Mouse (Mus musculus) neutrophil, adult 5-6 weeks (primary cell): ENCODE data around the gene Usp22. TPM values are rescaled to one million over a fixed set of nuclear protein-coding genes. Genes with fewer than 3 reads are reported as not detected.
A peak's percentile ranks its signal among the peaks of the same experiment; 100 is the strongest.
"Not testable (repeated sequence)": the region's sequence is repeated elsewhere in the genome, so short reads cannot be mapped to it uniquely, and the experiment has no call there.

Experiments used
- ATAC-seq: fragments of 151-379, 151-347 bp; 2 replicates; pipeline ENCODE4 v1.8.0; 2017; ENCODE audit warnings: mild to moderate bottlenecking, moderate TSS enrichment; ENCODE audit not compliant: insufficient number of reproducible peaks, poor library complexity, low FRiP score, severe bottlenecking; ENCODE audit errors: extremely low read depth
- total RNA-seq: library from RNA; stranded (forward); fragments of 200-1000 nt; gene quantifications from 2 replicates; pipeline ENCODE4 v1.2.3, GENCODE M21; 2017

Gene Usp22
- total RNA-seq, 1 experiment from 2014 or later = 94.3 TPM

DNA sequence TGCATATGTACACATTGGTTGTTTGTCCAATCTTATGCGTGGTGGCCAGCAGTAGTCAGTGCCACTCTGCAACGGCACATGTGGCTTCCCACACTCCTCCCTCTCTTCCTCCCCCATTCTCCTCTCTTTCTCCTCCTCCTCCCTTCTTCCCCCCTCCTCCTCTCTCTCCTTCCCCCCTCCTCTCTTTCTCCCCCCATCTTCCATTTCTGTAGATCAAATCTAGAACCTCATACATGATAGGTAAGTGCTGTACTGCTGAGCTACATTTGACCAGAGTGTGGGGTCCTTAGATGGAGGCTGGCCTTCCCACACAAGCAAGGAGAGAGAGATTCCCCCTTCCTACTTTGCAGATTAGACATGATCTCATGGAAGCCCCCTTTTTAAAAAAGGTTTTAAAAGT, 17.9 kb upstream of the Usp22 start:
- no peak for ATAC-seq

DNA sequence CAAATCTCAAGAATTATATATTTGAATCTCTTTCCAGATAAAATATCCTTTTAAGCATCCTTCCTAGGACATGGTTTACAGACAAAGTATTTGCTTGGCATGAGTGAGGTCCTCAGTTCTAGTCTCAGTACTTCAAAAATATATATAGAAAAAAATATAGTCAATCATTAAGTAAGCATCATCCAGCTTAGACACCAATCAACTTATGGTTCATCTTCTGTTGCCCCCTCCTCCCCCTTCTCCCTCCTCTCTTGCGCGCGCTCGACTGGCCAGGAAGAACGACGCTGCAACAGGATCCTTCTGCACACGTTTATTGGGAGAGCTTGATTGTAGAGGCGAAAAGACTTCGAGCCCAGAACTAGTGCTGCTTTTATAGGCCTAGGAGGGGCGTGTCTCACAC, 17.3 kb upstream of the Usp22 start:
- ATAC-seq = not testable (repeated sequence)

DNA sequence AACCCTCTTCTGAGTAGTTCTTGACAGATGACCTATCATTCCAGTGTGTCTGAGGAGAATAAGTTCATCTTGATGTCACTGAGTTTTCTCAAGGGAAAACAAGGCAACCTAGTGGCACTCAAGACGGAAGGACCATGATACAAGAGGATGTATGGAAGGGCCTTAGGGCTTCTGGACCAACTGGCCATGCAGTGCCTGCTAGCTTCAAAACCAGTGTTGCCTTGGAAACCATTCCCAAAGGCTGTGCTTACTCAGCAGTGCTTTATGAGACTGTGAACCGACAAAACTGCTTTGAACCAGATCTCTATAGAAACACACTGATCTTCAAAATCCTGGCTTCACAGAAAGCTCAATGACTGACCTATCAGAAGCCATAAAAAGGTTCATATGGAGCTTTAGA, 15.9 kb upstream of the Usp22 start:
- ATAC-seq = no peak

DNA sequence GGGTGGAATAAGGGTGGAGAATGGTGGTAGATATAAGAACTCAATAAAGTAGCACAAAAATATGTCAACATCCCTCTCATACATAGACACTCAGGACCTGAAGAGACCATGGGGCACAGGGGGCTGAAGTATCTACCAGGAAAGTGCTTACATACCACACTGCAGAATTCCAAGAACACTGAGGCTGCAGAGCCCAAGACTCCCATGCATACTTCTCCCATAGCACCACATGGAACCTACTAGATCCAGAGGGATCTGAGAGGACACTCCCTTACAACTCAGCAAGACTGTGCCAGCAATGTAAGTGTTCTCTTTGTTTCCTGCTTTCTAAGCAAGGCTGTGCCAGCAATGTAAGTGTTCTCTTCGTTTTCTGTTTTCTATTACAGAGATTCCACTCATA, 9.0 kb upstream of the Usp22 start:
- ATAC-seq = no peak

DNA sequence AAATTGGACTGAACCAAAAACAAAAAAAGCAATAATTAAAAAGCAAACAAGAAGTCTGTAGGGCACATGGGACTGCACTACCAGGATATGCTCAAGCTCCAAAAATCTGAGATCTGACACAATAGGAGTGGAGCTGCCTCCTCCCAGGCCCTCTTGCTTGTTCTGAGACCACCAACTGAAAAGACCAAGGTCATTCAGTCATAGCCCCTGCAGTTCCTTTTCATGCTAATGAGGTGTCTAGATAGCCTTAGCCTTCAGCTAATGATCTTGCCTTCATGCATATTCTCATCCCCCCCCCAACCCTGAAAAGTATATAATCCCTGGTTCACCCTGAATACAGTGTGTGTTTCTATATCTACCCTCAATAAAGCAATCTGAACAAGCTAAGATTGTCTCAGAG, 6.8 kb upstream of the Usp22 start:
- no peak for ATAC-seq

DNA sequence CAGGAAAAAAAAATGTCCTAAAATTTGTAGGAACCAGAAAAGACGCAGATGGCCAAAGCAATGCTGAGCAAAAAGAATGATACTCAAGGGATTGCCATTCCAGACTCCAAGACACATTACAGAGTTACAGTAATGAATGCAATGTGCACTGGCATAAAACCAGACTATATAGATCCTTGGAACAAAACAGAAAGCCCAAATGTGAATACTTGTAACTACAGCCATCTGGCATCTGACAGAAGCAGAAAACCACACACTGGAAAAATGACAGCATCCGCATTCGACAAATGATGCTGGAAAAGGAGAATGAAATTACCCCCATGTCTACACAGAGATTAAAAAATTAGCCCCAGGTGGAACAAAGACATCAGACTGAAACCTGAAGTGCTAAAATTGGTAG, 5.5 kb upstream of the Usp22 start:
- ATAC-seq = no peak

DNA sequence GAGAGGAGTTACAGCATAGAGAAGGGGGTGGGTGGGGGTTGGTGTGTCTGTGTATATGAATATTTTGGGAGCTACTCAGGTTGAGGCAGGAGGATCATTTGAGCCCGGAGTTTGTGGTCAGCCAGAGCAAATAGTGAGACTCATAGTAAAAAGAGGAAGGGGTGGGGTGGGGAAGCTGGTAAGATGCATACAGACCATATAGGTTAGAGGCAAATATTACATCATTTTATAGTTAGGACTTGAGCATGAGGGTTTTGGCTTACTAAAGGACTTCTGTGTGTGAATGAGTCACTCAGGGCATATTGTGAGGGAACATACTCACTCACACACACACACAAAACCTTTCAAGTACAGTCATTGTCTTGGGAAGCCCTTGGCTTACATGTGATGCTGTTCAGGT, 1.5 kb upstream of the Usp22 start:
- ATAC-seq = peak; percentile 17; the same call in 1 of the 2 replicates

DNA sequence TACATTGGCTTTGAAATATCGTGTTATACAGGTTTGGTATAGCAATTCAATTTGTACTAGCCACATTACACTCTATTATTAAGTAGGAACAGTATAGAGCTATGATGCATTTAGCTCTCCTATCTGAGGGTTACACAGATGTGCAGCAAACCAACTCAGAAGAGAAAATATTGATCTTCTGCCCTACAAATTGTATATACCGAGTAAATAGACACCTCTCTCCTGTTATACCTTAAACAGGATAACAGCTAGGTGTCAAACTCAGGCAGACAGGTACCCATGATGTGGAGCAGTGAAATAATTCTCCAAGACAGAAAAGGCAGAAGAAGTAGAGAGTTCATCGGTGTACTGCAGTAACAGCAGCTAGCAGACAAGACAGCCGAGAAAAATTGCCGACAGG, 923 bp upstream of the Usp22 start:
- no peak for ATAC-seq

DNA sequence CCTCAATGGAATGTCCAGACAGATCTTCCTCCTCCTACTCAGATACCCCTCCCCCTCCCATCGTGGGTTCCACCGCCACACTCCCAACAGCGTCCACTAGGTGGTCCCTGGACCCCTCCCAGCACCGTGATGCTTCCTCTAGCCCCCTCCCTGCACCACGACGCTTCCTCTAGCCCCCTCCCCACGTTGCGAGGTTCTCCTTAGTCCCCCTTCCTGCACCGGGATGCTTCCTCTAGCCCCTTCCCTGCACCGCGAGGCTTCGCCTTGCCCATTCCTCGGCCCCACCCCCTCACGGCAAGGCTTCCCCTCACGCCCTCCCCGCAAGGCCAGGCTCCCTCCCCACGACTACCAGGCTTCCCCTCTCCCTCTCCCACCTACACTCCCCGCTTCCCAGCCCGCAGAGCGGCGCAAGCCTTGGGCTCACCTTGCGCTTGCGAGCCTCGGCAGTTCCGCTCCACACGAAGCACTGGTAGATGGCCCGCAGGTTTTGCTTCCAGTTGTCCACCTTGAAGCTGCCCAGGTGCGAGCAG, 499 bp downstream of the Usp22 start:
- ATAC-seq = no peak

DNA sequence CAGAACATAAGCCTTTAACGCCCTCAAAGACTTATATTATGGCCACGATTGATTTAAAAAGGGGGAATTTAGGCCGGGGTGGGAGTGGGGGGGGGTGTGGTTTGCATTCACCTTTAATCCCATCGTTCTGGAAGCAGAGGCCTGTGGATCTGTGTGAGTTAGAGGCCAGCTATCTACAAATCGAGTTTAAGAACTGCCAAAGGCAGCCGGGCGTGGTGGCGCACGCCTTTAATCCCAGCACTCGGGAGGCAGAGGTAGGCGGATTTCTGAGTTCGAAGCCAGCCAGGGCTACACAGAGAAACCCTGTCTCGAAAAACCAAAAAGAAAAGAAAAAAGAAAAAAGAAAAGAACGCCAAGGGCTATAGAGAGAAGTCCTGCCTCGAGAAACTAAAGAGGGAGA, 1.4 kb downstream of the Usp22 start:
- not testable (repeated sequence) for ATAC-seq

DNA sequence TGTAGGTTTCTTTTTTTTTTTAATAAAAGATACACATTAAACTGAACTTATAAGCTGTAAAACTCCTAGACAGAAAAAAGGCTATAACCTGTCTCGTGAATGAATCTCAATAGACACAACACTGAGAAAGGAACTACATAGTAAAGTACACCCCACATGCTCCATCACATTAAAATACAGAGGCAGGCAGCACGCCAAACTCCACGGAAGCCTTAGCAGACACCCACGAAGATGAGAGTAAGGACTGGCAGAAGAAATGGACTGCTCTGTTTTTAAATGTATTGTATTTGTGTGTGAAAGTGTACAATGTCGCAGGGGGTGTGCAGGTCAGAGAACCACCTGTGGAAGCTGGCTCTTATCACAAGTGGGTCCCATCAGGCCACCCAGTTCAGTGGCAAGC, 4.7 kb downstream of the Usp22 start:
- no peak for ATAC-seq

DNA sequence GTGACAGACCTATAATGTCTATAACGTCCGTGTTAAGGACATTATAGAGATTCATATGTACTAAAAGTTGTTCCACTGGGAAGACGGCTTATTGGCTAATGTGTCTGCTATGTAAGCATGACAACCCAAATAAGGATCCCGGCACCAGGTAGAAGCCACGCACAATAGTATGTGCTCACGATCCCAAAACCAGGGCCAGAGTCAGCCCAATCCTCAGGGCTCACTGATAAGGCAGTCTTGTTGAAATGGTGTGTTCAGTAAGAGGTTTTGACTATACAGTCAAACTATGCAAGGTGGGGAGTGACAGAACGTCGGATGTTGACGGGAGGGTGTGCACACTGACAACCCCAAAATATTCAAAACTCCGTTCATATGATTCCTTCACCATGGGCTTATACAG, 10.0 kb downstream of the Usp22 start:
- no peak for ATAC-seq

DNA sequence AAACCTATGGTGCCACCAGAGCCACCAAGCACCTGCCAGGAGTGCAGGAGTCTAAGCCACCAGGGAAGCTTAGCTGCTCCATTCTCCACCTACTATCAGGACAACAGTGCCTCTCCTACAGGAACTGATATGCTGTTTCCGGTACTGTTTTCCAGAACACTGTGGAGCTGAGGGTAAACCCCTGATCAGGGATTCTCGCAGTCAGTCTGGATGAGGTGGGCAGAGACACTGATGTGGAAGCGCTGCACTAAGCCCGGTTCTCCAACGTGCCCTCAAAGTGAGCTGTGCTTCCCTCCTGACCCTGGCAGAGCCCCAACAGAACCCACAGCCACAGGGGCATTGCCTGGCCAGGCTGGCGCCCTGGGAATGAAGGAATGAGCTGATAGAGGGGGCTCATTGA, 10.5 kb downstream of the Usp22 start:
- no peak for ATAC-seq

DNA sequence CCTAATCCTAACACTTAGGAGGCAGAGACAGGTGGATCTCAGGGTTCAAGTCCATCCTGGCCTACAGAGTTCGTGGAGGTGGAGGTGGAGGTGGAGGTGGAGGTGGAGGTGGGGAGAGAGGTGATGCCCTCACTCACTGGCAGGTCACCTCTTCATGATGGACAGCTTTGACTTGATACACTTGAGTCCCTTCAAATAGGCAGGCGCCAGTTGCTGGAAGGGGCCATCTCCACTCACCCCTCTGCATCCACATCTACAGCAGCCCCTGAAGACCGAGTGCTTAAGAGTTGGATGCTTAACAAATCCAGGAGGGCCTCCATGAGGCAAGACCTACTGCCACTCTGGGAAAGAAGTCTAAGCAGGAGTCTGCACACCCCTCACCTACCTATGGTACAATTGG, 11.5 kb downstream of the Usp22 start:
- ATAC-seq = no peak

DNA sequence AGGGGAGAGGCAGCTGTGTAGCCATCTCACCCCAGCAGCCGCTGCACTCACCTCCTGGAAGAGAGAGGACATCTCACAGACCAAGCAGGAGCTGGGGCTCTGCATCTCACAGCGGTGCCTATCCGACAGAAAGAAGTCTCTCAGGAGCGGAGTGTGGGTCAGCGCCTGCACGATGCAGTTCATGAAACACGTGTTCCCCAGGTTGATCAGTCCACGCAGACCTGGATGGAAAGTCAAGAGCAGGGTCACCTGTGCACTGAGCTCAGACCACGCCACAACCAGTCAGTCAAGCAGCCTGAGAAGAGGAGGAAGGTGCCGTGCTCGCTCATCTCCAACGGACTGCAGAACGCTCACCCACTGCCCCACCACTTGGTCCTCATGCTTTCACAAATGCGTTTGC, 12.1 kb downstream of the Usp22 start:
- ATAC-seq = no peak

DNA sequence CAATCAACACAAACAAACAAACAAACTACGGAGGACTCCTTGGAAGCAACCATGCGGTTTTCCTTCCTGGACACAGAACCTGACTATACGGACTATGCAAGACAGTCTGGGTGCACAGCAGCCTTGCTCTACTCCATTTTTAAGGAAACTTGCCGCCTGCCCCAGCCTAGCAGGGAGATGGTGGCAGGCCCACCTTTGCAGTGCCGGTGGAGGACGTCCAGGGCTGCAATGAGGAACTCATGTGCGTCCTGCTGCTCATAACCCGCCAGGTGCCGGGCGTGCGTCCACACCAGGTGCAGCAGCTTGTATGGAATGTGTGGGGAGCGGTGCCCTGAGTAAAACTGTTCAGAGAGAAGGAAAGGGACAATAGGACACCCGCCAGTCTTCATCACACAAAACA, 13.7 kb downstream of the Usp22 start:
- ATAC-seq = no peak

DNA sequence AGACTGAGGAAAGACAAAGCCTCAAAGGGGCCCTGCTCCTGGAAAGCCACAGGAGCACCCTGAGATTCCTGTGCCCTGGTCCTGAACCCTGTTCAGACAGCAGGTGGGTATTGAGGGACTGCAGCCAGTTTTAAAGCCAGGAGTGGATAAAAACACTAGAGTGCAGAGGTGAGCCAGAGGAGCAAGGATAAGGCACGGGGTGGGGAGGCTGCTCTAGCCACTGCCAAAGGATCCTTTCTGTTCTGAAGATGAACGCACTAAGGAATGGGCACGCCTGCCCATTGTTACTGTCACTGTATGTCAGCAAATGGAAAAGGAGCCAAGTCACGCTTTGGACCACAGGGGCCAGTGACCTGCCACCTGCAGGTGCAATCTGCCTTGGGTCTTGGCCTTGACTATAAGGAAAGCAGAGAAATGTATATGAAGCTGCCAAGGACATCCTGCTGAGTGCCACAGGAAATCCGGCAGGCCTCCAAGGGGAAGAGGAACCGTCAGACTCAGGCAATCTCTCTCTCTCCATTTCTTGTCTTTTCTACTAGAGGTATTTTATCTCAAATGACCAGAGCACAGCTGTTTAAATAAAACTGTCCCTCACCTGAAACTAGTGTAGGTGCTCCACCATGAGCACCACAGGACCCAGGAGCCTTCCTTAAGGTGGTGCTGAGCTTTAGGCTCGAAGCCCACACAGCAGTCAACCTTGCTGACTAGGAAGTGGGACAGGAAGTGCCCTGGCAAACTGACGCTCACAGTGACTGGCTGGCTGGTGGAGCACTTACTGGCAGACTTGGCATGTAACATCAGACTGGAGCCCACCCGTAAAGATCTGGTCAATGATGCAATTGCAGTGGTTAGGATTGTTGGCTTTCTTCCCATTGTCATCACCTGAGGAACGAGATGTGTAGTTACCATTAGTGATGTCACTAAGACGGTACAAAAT, 14.8 kb downstream of the Usp22 start:
- ATAC-seq = peak; percentile 25; the same call in 1 of the 2 replicates

DNA sequence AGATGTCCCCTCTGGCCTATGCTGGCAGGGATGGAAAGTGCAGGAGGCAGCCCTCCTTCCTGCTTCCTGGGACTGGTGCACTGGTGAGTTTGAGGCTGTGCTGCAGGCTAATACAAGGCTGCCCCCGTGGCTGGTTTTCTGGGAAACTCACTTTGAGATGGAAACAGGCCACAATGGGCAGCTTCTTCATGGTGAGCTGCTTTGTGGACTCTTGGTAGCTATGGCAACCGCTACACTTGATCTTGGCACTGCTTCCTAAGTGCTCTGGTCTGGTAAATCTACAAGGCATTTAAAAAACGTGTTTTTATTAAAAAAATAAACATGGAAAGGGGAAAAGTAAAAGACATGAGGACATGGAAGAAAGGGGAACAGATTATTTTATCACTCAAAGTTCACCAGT, 16.7 kb downstream of the Usp22 start:
- no peak for ATAC-seq

DNA sequence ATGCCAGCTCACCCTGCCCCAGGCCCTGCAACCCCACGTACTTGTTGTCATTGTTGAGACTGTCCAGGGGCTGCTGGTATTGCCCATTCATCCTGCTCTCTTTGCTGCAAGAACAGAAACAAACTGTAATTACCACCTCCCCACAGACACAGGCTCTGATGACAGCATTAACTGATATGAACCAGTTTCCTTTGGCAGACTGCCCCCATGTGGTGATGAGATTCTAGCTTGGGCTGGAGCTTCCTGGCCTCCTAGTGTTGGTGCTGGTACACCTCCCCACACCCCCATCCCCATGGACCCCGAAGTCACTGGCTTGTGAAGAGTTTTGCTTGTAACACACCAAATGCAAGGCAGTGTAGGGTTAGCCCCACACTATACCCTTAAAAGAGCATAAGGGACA, 19.1 kb downstream of the Usp22 start:
- ATAC-seq = peak; percentile 59

DNA sequence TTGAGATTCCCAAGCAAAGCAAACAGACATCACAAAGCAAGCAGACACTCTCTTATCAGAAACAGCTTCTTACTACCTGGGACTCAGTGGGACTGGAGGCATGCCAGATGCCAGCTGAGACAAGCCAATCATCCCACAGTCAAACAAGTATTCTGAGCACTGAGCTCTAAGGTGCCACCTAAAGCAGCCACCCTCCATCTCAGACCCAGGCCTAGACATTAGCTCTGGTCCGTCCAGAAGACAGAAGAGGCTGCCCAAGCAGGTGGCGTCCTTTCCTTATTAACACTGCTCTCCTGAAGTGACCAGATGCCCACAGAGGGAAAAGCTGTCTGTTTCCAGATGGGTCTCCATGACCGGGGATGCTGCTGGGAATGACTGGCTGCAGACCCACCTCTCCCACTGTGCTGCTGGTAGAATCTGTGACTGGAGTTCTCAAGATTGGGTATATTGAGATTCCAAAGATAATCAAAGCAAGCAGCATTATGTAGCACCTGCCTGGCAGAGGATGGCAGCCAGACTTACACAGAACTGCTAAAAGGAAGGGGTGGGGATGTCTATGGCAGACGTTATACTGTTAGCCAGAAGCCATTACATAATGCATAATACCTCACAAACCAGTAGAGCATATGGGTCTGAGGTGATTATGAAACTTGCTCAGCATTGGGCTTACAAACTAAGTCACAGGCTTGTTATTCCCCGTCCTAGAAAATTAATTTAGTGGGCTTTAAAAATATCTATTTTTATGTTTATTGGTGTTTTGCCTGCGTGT, 24.4 kb downstream of the Usp22 start:
- no peak for ATAC-seq
